Mouse (Mus musculus) neural tube, embryonic 10.5 days (tissue): ENCODE results near the gene Glmn.

Source experiments
- DNase-seq: peaks from one replicate; pipeline ENCODE4 v3.0.0-alpha.2; 2017; ENCODE audit warnings: low spot score; ENCODE audit errors: extremely low spot score

Gene Glmn

GRCm38 (mm10) chr5:107518602-107519001, 79.1 kb downstream of the Glmn start:
- DNase-seq: no peak

GRCm38 (mm10) chr5:107516087-107516486, 81.6 kb downstream of the Glmn start:
- no peak for DNase-seq

- no peak for DNase-seq
Observed at GRCm38 (mm10) chr5:107515453-107515852, 82.2 kb downstream of the Glmn start.

GRCm38 (mm10) chr5:107513583-107513982, 84.1 kb downstream of the Glmn start:
- DNase-seq: no peak

GRCm38 (mm10) chr5:107511326-107511725, 86.4 kb downstream of the Glmn start:
- no peak for DNase-seq

- DNase-seq: no peak
Observed at GRCm38 (mm10) chr5:107510503-107510902, 87.2 kb downstream of the Glmn start.

- no peak for DNase-seq
Observed at GRCm38 (mm10) chr5:107507321-107507720, 90.4 kb downstream of the Glmn start, which contains the start of gene Gm42669. Gene Gm42669 (plus strand): TSS chr5:107507621.

GRCm38 (mm10) chr5:107500741-107501140, 96.9 kb downstream of the Glmn start:
- no peak for DNase-seq

GRCm38 (mm10) chr5:107499891-107500535, 97.7 kb downstream of the Glmn start:
- DNase-seq: no peak
